In genomic region chr13:75747265-75747664, GRCm38 (mm10) we compare ENCODE assay signal across 24 mouse cellular contexts. TPM values are rescaled to one million over a fixed set of nuclear protein-coding genes. Genes with fewer than 3 reads are reported as not detected.
DNase-seq lines count a peak whose midpoint lies in the region; ATAC-seq and TF ChIP-seq lines count a peak whose summit lies in the region.
"Had no signal": no experiment of that assay in that cellular context is flagged by ENCODE, and none has a peak within 500 bp of the region (broad histone marks: within the 10 kb centered on the region; RNA-seq: fewer than 3 reads in every experiment).

No protein-coding gene starts in this region.

- 0 out of 2 replicates have a peak overlapping the region, but pooled peaks have one; percentile 25 for H3K9ac ChIP-seq in liver, embryonic 11.5 days (ENCODE audit: low read depth, low read length)
- no peak overlapping the region for H3K9ac ChIP-seq in liver, embryonic 16.5 days (ENCODE audit: low read depth, low read length)
- H3K9ac ChIP-seq: embryonic facial prominence, embryonic 15.5 days; forebrain, postnatal 0 days; heart, embryonic 13.5 days; hindbrain, embryonic 12.5 days; limb, embryonic 12.5 days; neural tube, embryonic 12.5 days had no signal

- intact Hi-C loops in left cerebral cortex, postnatal 4 days (cut with DNase I): no loop called here

- H3K27ac ChIP-seq in liver, embryonic 11.5 days (ENCODE audit: low read depth, low read length): peak overlapping the region; percentile 62; the same call in 1 of the 2 replicates
- peak overlapping the region; percentile 57 for H3K27ac ChIP-seq in liver, embryonic 16.5 days (ENCODE audit: low read length)
- H3K27ac ChIP-seq in layer of hippocampus, adult 2 months: no peak overlapping the region
- H3K27ac ChIP-seq: embryonic facial prominence, embryonic 15.5 days; forebrain, embryonic 10.5 days; heart, adult 2 months; heart, embryonic 13.5 days; hindbrain, embryonic 12.5 days; limb, embryonic 12.5 days; neural tube, embryonic 12.5 days had no signal

- WGBS in liver, embryonic 11.5 days: 57% methylated on average over 3 of the region's 3 CpGs
- WGBS in liver, embryonic 16.5 days (ENCODE audit: insufficient replicate concordance): 43% methylated on average over 3 of the region's 3 CpGs

- no peaks in the 10 kb centered on the region; the same call in 1 of the 2 replicates for H3K36me3 ChIP-seq in liver, embryonic 11.5 days (ENCODE audit: control insufficient read depth, insufficient read depth, low read length)
- H3K36me3 ChIP-seq in liver, embryonic 16.5 days (ENCODE audit: control insufficient read depth, insufficient read depth): peaks cover 29% of the 10 kb centered on the region
- H3K36me3 ChIP-seq: embryonic facial prominence, embryonic 15.5 days; forebrain, embryonic 10.5 days; heart, embryonic 13.5 days; hindbrain, embryonic 12.5 days; limb, embryonic 12.5 days; neural tube, embryonic 12.5 days had no signal

- ATAC-seq in liver, embryonic 11.5 days (replicated peaks; ENCODE audit: low FRiP score): peak; percentile 70
- ATAC-seq in erythroid progenitor cell, adult 5-6 weeks (replicated peaks; ENCODE audit: low FRiP score, poor library complexity, severe bottlenecking): peak; percentile 61; the same call in 1 of the 2 replicates
- ATAC-seq in liver, embryonic 16.5 days (ENCODE audit: low read depth): peak; percentile 57
- ATAC-seq: forebrain, postnatal 0 days; intestine, postnatal 0 days had no signal

- peaks cover 30% of the 10 kb centered on the region for H3K4me1 ChIP-seq in liver, embryonic 11.5 days (replicated peaks; ENCODE audit: control insufficient read depth, insufficient read depth, low read length)
- peaks cover 45% of the 10 kb centered on the region for H3K4me1 ChIP-seq in liver, embryonic 16.5 days (ENCODE audit: control insufficient read depth, low read depth, low read length)
- H3K4me1 ChIP-seq: embryonic facial prominence, embryonic 15.5 days; forebrain, embryonic 10.5 days; hindbrain, embryonic 12.5 days; neural tube, embryonic 12.5 days had no signal

- TF ChIP-seq CTCF in layer of hippocampus, adult 2 months (conservative IDR thresholded peaks at IDR 0.05): no peak

- DNase-seq in liver, embryonic 11.5 days (ENCODE audit: low spot score): no peak
- DNase-seq in liver: no peak
- no peak for DNase-seq in layer of hippocampus, adult 2 months (ENCODE audit: low spot score in 2 of 2)
- no peak for DNase-seq in B cell, adult 2 months
- DNase-seq in left cerebral cortex, postnatal 4 days: no peak
- DNase-seq: adrenal gland, postnatal 36 days; cerebellum, adult 9-10 months; forebrain, postnatal 0 days; gastrocnemius, postnatal 14 days; heart, adult 2 months; lung, adult 2 months; lung, postnatal 14 days; midbrain, embryonic 14.5 days; thymus, postnatal 14 days had no signal

- H3K9me3 ChIP-seq in liver, embryonic 11.5 days (ENCODE audit: control insufficient read depth, low read length): no peaks in the 10 kb centered on the region
- no peaks in the 10 kb centered on the region for H3K9me3 ChIP-seq in liver, embryonic 16.5 days (replicated peaks; ENCODE audit: control insufficient read depth, low read length)
- H3K9me3 ChIP-seq: embryonic facial prominence, embryonic 15.5 days; forebrain, embryonic 10.5 days; heart, embryonic 13.5 days; hindbrain, embryonic 12.5 days; limb, embryonic 12.5 days; megakaryocyte, embryonic 14.5 days; neural tube, embryonic 12.5 days had no signal

- H3K27me3 ChIP-seq in liver, embryonic 11.5 days (replicated peaks; ENCODE audit: control insufficient read depth, insufficient read depth, low read length): no peaks in the 10 kb centered on the region
- H3K27me3 ChIP-seq in liver, embryonic 16.5 days (ENCODE audit: control insufficient read depth, insufficient read depth, low read depth, low read length): no peaks in the 10 kb centered on the region
- H3K27me3 ChIP-seq: embryonic facial prominence, embryonic 15.5 days; heart, embryonic 13.5 days; hindbrain, embryonic 12.5 days; limb, embryonic 12.5 days; megakaryocyte, embryonic 14.5 days; neural tube, embryonic 12.5 days had no signal

- no peak overlapping the region for H3K4me3 ChIP-seq in liver, embryonic 11.5 days (ENCODE audit: low read depth, low read length)
- H3K4me3 ChIP-seq in liver, embryonic 16.5 days (ENCODE audit: low read depth, low read length): no peak overlapping the region
- H3K4me3 ChIP-seq in layer of hippocampus, adult 2 months: no peak overlapping the region
- H3K4me3 ChIP-seq: embryonic facial prominence, embryonic 15.5 days; forebrain, embryonic 10.5 days; heart, adult 2 months; heart, embryonic 13.5 days; hindbrain, embryonic 12.5 days; limb, embryonic 12.5 days; megakaryocyte, embryonic 14.5 days; neural tube, embryonic 12.5 days had no signal

- no peak overlapping the region for H3K4me2 ChIP-seq in liver, embryonic 11.5 days
- peak overlapping the region; percentile 18; the same call in 1 of the 2 replicates for H3K4me2 ChIP-seq in liver, embryonic 16.5 days (ENCODE audit: low read depth, low read length)
- H3K4me2 ChIP-seq: embryonic facial prominence, embryonic 15.5 days; heart, embryonic 13.5 days; hindbrain, embryonic 12.5 days; limb, embryonic 12.5 days; neural tube, embryonic 12.5 days had no signal

RNA-seq across cellular contexts. Expression of gene Ell2, which starts 40.7 kb away (rescaled TPM):
- polyA plus RNA-seq in liver, embryonic 11.5 days (2014; fragmentation: Nextera tagmentation; extraction: Ambion mirVana): 40.4 and 44.8 TPM in 2 replicates
- 78.4 and 114 TPM in 2 replicates for total RNA-seq in erythroid progenitor cell, adult 5-6 weeks (2015; ENCODE audit: low replicate concordance)
- 46.5 and 46.8 TPM in 2 replicates for total RNA-seq in erythroid progenitor cell, adult 5-6 weeks (2017; ENCODE audit: low replicate concordance)
- polyA plus RNA-seq in liver, embryonic 16.5 days (2015; fragmentation: Nextera tagmentation; extraction: Ambion mirVana): 30.3 and 31.2 TPM in 2 replicates
- 10 to 100 TPM; 31.2 to 35.5 TPM for total RNA-seq in layer of hippocampus, adult 2 months (2021)
- total RNA-seq in left cerebral cortex, postnatal 4 days (2021): 10 to 100 TPM in 1 of 2 experiments, 1 to 10 TPM in 1; 9.3 to 10.9 TPM
